Mouse (Mus musculus) heart, embryonic 14.5 days (tissue): ENCODE results near the gene Gins2. TPM values are rescaled to one million over a fixed set of nuclear protein-coding genes. Genes with fewer than 3 reads are reported as not detected.
A peak's percentile ranks its signal among the peaks of the same experiment; 100 is the strongest.

Source experiments
- ATAC-seq: fragments of 200-750 bp; cut with Nextera tagmentation; 2 replicates; pipeline ENCODE4 v1.8.0; 2017; ENCODE audit warnings: low read depth, moderate TSS enrichment; ENCODE audit not compliant: insufficient number of reproducible peaks, insufficient read depth, low FRiP score
- H3K27ac ChIP-seq, 2 experiments: fragments of 200-500 bp in 1 of 2; fragments of 300-500 bp in 1 of 2; sonication (generic) in 1 of 2; replicated peaks in 1 of 2; 2 replicates each; pipeline ENCODE4 v1.5.1; 2012 to 2014; ENCODE audit warnings: low read depth in 2 of 2, low read length in 2 of 2, control low read depth in 1 of 2, mild to moderate bottlenecking in 1 of 2, mixed read lengths in 1 of 2; ENCODE audit not compliant: control insufficient read depth in 1 of 2, insufficient read depth in 1 of 2
- H3K27me3 ChIP-seq: fragments of 300-500 bp; sonication (generic); 2 replicates; pipeline ENCODE4 v1.6.1; 2014; ENCODE audit warnings: mild to moderate bottlenecking, low read length, control low read depth; ENCODE audit not compliant: control insufficient read depth, insufficient read depth
- H3K36me3 ChIP-seq: fragments of 300-500 bp; sonication (generic); 2 replicates; pipeline ENCODE4 v1.6.1; 2014; ENCODE audit warnings: mild to moderate bottlenecking, control low read depth, low read length, mixed read lengths; ENCODE audit not compliant: control insufficient read depth, insufficient read depth
- H3K4me1 ChIP-seq, 2 experiments: fragments of 200-500 bp in 1 of 2; fragments of 300-500 bp in 1 of 2; sonication (generic) in 1 of 2; 2 replicates each; pipeline ENCODE4 v1.6.1; 2012 to 2014; ENCODE audit warnings: low read length in 2 of 2, control low read depth in 1 of 2, mixed read lengths in 1 of 2; ENCODE audit not compliant: control insufficient read depth in 2 of 2, insufficient read depth in 2 of 2
- H3K4me2 ChIP-seq: fragments of 300-500 bp; sonication (generic); 2 replicates; pipeline ENCODE4 v1.6.1; 2014; ENCODE audit warnings: mild to moderate bottlenecking, low read length
- H3K4me3 ChIP-seq, 2 experiments: fragments of 200-500 bp in 1 of 2; fragments of 300-500 bp in 1 of 2; sonication (generic) in 1 of 2; 2 replicates each; pipeline ENCODE4 v1.5.1; 2012 to 2014; ENCODE audit warnings: low read length in 2 of 2, mild to moderate bottlenecking in 2 of 2, control low read depth in 1 of 2, low read depth in 1 of 2, moderate library complexity in 1 of 2; ENCODE audit not compliant: control insufficient read depth in 1 of 2, insufficient read depth in 1 of 2
- H3K9ac ChIP-seq: fragments of 300-500 bp; sonication (generic); 2 replicates; pipeline ENCODE4 v1.6.1; 2014; ENCODE audit warnings: mild to moderate bottlenecking, low read length
- H3K9me3 ChIP-seq: fragments of 300-500 bp; sonication (generic); 2 replicates; pipeline ENCODE4 v1.6.1; 2016; ENCODE audit warnings: low read length, control low read depth; ENCODE audit not compliant: control insufficient read depth
- WGBS: fragments of 180-500 bp; shearing (Covaris S2); extraction: QIAGEN DNeasy Blood & Tissue Kit; methylation state at CpG from one replicate; pipeline ENCODE4 v1.1.7; 2014; 5-methylcytosine and 5-hydroxymethylcytosine counted together
- polyA plus RNA-seq: library from polyadenylated mRNA; unstranded; fragments of >200 nt; fragmentation: Nextera tagmentation; extraction: Ambion mirVana; gene quantifications from 2 replicates; pipeline ENCODE4 v1.2.1, GENCODE M21; 2014

The Gins2 gene
- polyA plus RNA-seq, 1 experiment from 2014 or later = 51.1 TPM

DNA sequence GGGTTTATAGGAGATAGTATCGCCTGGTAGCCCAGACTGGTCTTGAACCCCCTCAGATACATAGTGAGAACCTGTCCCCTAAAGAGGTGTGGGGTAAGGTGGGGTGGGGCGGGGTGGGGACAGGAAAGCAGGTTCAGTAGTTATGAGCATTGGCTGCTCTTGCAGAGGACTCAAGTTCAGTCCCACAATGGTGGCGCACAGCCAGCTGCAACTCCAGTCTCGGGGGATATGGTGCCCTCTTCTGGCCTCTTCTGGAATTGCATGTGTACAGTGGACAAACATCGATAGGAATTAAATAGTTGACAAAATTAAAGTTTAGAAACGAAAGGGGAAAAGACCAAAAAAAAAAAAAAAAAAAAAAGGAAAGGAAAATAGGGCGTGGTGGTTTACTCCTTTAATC, 10.4 kb upstream of the Gins2 start:
- no peaks in the 10 kb centered on the region for H3K27me3 ChIP-seq
- H3K27ac ChIP-seq = no peak overlapping the region
- peaks cover 0 to 3% of the 10 kb centered on the region in 2 experiments; a peak in 1 of 4 replicates for H3K4me1 ChIP-seq
- no peak for ATAC-seq
- 0 out of 2 replicates have a peak, but pooled peaks cover 2% of the 10 kb centered on the region for H3K9me3 ChIP-seq
- H3K9ac ChIP-seq = no peak overlapping the region
- no peak overlapping the region for H3K4me3 ChIP-seq
- H3K4me2 ChIP-seq = no peak overlapping the region
- whole genome bisulfite sequencing = 48% methylated on average over 7 of the region's 7 CpGs
- no peaks in the 10 kb centered on the region for H3K36me3 ChIP-seq

DNA sequence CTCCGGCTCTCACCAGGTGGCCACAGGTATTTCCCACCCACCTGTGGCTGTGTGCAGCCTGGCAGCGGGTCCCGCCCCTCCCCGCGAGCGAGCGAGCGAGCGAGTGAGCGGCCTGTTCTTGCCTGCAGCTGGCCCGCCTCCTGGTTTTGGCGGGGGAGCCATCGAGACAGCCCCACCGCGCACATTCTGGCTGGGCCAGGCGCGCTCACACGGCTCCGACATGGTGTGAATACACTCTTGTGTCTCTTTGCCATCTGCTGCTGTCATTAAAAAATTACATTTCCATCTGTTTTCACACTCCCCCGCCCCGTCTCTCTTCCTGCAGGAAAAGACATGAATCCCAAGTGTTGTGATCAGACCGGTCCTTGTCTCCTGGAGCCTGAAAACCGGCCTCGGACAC, 9.5 kb upstream of the Gins2 start:
- no peaks in the 10 kb centered on the region for H3K27me3 ChIP-seq
- 0 out of 2 replicates have a peak, but pooled peaks cover 2% of the 10 kb centered on the region for H3K9me3 ChIP-seq
- peak overlapping the region; percentile 40 for H3K4me2 ChIP-seq
- no peak overlapping the region for H3K27ac ChIP-seq
- H3K36me3 ChIP-seq = no peaks in the 10 kb centered on the region
- ATAC-seq = no peak
- peaks cover 0 to 3% of the 10 kb centered on the region in 2 experiments; a peak in 1 of 4 replicates for H3K4me1 ChIP-seq
- 35% methylated on average over 24 of the region's 24 CpGs for WGBS
- no peak overlapping the region for H3K4me3 ChIP-seq
- no peak overlapping the region for H3K9ac ChIP-seq

DNA sequence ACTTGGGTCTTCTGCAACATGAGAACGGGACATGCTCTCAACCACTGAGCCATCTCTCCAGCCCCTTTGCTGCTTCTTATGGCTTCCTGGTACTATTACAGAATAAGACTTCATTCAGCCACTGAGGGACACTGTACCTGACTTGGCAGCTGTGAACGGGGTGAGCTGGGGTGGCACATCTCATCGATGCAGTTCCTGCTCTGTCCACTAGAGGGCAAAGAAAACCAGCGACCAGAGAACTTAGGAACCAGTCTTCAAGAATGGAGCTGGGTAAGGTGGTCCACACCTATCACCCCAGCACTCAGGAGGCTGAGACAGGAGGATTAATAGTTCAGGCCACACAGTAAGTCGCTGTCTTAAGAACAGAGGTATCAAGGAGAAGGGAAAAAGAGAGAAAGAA, 6.9 kb upstream of the Gins2 start:
- no peaks in the 10 kb centered on the region for H3K27me3 ChIP-seq
- H3K9ac ChIP-seq = no peak overlapping the region
- H3K27ac ChIP-seq = no peak overlapping the region
- H3K36me3 ChIP-seq = no peaks in the 10 kb centered on the region
- H3K9me3 ChIP-seq = 0 out of 2 replicates have a peak, but pooled peaks cover 2% of the 10 kb centered on the region
- H3K4me2 ChIP-seq = no peak overlapping the region
- H3K4me1 ChIP-seq = peaks cover 8 to 19% of the 10 kb centered on the region in 2 experiments; a peak in 3 of 4 replicates
- 12% methylated on average over 5 of the region's 5 CpGs for WGBS
- no peak for ATAC-seq
- no peak overlapping the region for H3K4me3 ChIP-seq

DNA sequence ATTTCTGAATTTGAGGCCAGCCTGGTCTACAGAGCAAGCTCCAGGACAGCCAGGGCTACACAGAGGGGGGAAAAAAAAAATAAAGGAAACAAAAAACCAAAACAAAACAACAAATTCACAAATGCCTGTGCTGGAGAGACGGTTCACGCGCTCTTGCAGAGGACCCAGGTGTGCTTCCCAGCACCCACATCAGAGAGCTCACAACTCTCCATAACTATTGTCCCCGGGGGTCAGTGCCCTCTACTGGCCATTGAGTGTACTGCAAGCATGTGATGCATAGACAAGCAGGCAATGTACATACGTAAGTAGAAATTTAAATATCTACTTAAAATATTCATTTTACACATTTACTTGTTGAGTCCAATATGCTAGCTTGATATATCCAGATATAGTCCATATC, 5.5 kb upstream of the Gins2 start:
- ATAC-seq = no peak
- H3K4me2 ChIP-seq = no peak overlapping the region
- H3K36me3 ChIP-seq = no peaks in the 10 kb centered on the region
- H3K4me1 ChIP-seq = peaks cover 8 to 26% of the 10 kb centered on the region in 2 experiments; a peak in 3 of 4 replicates
- no peaks in the 10 kb centered on the region for H3K27me3 ChIP-seq
- no peak overlapping the region for H3K27ac ChIP-seq
- H3K4me3 ChIP-seq = no peak overlapping the region
- no peak overlapping the region for H3K9ac ChIP-seq
- WGBS = 81% methylated on average over 5 of the region's 5 CpGs
- H3K9me3 ChIP-seq = 0 out of 2 replicates have a peak, but pooled peaks cover 2% of the 10 kb centered on the region

DNA sequence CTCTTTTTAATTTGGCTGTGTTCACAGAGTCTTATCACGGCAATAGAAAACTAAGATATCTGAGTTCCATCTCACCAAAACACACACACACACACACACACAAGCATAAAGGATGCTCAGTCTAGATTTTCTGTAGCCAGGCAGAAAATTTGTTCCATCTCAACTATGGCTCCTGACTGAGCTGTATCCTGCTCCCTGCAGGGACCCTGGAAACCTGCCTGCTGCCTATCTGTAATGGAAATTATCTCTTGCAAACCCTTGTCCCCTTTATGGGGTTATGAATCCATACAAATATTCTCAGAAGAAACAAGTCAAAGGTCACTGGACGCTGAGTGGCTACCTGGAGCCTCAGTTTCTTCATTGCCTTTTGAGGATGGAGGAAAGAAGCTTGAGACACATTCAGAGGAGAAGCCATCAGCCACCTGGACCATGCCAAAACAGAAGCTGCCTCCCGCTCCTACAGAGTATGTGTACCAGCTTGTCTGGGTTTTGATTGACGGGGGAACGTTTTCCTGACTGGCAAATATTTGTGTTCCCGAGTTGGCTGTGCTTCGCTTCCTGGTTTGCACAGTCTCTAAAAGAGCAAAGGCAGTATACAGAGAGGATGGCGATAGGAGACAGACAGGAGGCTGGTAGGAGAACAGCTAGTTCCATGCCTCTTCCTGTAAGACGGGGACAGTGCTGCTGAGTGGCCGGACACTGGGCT, 2.6 kb upstream of the Gins2 start:
- no peak overlapping the region for H3K4me3 ChIP-seq
- 62% methylated on average over 10 of the region's 10 CpGs for WGBS

DNA sequence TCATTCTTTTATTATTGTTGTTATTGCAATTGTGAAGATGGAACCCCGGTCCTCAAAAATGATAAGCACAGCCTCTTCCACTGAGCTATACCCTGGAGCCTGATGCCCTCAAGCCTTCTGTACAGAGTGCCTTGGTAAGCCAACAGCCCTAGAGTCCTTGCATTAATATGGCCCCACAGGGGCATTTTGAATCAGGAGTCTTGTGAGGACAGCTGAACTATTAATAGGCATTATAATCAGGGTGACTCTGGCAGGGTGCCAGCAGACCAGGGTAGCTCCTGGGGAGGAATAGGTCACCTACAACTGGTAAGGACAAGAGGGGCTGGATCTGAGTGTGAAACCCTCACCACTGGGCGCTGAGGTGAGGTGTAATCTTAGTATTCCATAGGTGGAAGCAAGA, 817 bp upstream of the Gins2 start:
- Histone ChIP-seq H3K4me3 (peak overlapping the region; percentile 48 to 58; a peak in 3 of 4 replicates), H3K9ac (peak overlapping the region; percentile 71), H3K4me2 (peak overlapping the region; percentile 81), H3K4me1 (peaks cover 8 to 27% of the 10 kb centered on the region in 2 experiments; a peak in 3 of 4 replicates), H3K36me3 (peaks cover 22% of the 10 kb centered on the region), H3K27ac (peak overlapping the region; percentile 54 to 89), H3K27me3 (no peaks in the 10 kb centered on the region), H3K9me3 (0 out of 2 replicates have a peak, but pooled peaks cover 2% of the 10 kb centered on the region)
- ATAC-seq = 0 out of 2 replicates have a peak, but pooled peaks have one; percentile 2
- WGBS = 27% methylated on average over 2 of the region's 2 CpGs

More for the DNA sequence above, 2.6 kb upstream of the Gins2 start:
- Histone ChIP-seq H3K4me1 (peaks cover 8 to 27% of the 10 kb centered on the region in 2 experiments; a peak in 3 of 4 replicates), H3K9me3 (0 out of 2 replicates have a peak, but pooled peaks cover 2% of the 10 kb centered on the region), H3K27me3 (no peaks in the 10 kb centered on the region), H3K27ac (no peak overlapping the region), H3K4me2 (no peak overlapping the region), H3K36me3 (peaks cover 6% of the 10 kb centered on the region), H3K9ac (no peak overlapping the region)
- ATAC-seq = no peak

DNA sequence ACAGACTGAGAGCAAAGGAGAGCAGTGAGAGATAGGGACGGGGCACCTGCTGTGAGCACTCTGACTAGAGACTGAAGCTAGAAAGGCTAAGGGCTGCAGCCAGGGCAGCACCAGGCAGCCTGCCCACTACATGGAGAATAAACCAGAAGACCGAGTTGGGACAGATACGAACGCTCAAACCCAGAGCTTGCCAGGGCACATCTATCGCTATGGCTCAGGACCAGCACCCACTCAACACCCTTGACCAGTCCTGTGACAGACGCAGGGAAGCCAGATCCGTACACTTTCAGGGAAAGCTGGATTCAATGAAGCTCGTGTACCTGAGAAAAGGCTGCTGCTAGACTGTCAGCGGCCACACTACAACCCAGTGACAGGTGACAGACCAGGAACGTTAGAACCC, 3.6 kb downstream of the Gins2 start:
- H3K36me3 ChIP-seq = peaks cover 52% of the 10 kb centered on the region
- no peak for ATAC-seq
- H3K9me3 ChIP-seq = no peaks in the 10 kb centered on the region
- peaks cover 0 to 20% of the 10 kb centered on the region in 2 experiments; a peak in 1 of 4 replicates for H3K4me1 ChIP-seq
- no peak overlapping the region for H3K9ac ChIP-seq
- WGBS = 86% methylated on average over 10 of the region's 10 CpGs
- H3K4me2 ChIP-seq = no peak overlapping the region
- H3K4me3 ChIP-seq = no peak overlapping the region
- H3K27ac ChIP-seq = no peak overlapping the region
- no peaks in the 10 kb centered on the region for H3K27me3 ChIP-seq
